Mouse (Mus musculus): ENCODE results near the gene Rbl2. TPM values are rescaled to one million over a fixed set of nuclear protein-coding genes. Genes with fewer than 3 reads are reported as not detected.

Gene Rbl2
- total RNA-seq, 2 experiments from 2014 or later = 17.6 to 18.8 TPM

GRCm38 (mm10) chr8:91170152-91170551 lies 100.3 kb downstream of the Rbl2 start:
- no peak for DNase-seq

GRCm38 (mm10) chr8:91170914-91171313 lies 101.1 kb downstream of the Rbl2 start:
- no peak for DNase-seq

- no peak for DNase-seq
Measured at GRCm38 (mm10) chr8:91171605-91172004, 101.7 kb downstream of the Rbl2 start.

Other genes with a start within 250 kb of the Rbl2 start
- 10 to 100 TPM; 40.7 to 43.4 TPM for gene Chd9, start 241.7 kb upstream of the Rbl2 start, total RNA-seq (2021)
- 10 to 100 TPM; 31.3 to 34.0 TPM for gene Aktip, start 129.9 kb downstream of the Rbl2 start, total RNA-seq (2021)
- 1 to 10 TPM; 3.5 to 4.9 TPM for gene Rpgrip1l, start 243.2 kb downstream of the Rbl2 start, total RNA-seq (2021)
- gene Fto, start 243.5 kb downstream of the Rbl2 start, total RNA-seq (2021) = 10 to 100 TPM; 81.5 to 87.0 TPM